Mouse (Mus musculus) kidney, postnatal 36 days (tissue): ENCODE results near the gene Jagn1.

Experiments
- DNase-seq, 2 experiments: peaks; one replicate each; pipeline ENCODE4 v3.0.0; 2021 to 2022; ENCODE audit warnings: mixed read lengths in 2 of 2

Jagn1 gene

DNA sequence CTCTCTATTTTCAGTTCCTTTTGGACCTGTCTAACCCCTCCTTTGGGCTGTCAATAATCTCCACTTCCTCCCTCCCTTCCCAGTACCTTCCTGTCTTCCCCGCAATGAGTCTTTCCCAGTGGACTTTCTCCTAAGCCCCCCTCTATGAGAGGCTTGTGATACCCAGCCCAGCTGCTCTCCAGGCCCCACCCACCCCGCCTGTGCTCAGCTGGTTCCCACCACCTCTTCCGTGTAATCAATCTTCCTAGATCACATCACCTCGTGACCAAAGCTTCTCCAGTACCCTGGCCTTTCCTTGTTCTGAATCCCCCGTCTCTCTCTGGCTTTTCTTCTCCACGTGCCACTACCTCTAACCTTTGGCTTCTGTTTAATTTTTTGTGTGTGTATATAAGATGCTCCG, 35.0 kb downstream of the Jagn1 start:
- no peak for DNase-seq

DNA sequence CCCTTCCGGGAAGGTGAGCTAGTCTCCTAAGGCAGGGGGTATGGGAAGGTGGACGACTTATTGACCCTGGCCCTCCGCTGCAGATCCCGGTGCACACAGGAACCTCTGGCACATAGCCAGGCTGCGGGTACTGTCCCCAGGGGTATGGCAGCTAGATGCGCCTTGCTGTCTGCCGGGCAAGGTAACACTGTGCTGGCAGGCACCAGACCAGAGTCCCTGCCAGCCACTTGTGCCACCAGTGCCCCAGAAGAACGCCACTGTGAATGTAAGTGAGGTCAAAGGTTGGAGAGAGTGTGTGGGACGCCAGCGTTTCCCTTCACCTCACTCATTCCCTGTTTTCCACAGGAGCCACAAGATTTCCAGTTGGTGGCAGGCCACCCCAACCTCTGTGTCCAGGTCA, 36.5 kb downstream of the Jagn1 start:
- DNase-seq = peak in 1 of 2 experiments; percentile 38

- peak; percentile 62 to 67 for DNase-seq
These were observed 38.4 kb downstream of the Jagn1 start for GRCm38 (mm10) chr6:113480555-113481373.

DNA sequence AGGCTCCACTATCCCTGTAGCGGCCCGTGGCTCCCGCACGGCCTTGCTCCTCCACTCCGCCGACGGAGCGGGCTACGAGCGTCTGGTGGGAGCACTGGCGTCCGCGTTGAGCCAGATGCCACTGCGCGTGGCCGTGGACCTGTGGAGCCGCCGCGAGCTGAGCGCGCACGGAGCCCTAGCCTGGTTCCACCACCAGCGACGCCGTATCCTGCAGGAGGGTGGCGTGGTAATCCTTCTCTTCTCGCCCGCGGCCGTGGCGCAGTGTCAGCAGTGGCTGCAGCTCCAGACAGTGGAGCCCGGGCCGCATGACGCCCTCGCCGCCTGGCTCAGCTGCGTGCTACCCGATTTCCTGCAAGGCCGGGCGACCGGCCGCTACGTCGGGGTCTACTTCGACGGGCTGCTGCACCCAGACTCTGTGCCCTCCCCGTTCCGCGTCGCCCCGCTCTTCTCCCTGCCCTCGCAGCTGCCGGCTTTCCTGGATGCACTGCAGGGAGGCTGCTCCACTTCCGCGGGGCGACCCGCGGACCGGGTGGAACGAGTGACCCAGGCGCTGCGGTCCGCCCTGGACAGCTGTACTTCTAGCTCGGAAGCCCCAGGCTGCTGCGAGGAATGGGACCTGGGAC, 40.2 kb downstream of the Jagn1 start:
- peak in 1 of 2 experiments; percentile 63 for DNase-seq

DNA sequence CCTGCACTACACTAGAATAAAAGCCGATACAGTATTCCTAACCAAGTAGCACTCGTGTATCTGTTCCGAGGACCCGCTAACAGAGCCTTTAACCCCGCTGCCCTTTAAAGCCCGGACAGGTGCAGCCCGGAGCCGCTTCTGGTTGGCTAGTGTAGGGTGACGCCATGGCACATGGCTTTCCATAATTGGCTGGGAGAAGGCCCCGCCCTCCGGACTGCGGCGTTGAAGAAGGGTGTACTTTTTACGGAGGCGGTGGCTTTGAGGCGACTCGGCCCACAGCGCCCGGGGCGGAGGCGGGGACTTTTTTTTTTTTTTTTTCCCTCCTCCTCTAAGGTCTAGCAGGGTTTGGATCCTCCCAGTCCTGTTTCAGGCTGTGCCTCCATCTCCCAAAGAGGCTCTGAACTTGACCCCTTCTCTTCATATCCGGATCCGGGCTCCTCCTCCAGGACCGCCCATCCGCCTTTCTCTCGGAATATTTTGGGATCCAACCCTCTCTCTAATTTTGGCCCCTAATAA, 40.8 kb downstream of the Jagn1 start, which contains the start of gene Creld1:
Gene Creld1 (plus strand): TSS at position 198 of the 516 bp plus-strand sequence.
- peak; percentile 98 for DNase-seq

GRCm38 (mm10) chr6:113483729-113484128, 41.4 kb downstream of the Jagn1 start:
- peak in 1 of 2 experiments; percentile 27 for DNase-seq

DNA sequence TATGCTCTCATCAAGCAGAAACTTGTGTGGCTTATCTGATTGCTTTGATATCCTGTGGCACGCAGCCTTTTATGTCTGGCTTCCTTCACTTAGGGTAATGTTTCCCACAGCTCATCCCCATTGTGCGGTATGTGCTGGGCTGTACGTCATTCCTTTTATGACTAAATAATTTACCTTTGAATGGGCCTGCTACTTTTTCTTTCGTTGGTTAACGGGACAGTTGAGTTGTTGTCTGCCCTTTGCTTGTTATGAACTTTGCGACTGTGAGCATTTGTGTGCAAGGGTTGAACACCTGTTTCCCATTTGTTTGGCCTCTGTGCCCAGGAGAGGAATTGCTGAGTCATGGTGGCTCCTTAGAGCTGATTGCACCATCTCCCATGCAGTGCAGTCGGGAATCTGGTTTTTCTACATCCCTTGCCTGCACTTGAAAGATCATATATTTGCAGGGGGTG, 44.8 kb downstream of the Jagn1 start:
- DNase-seq = peak; percentile 58 to 79

DNA sequence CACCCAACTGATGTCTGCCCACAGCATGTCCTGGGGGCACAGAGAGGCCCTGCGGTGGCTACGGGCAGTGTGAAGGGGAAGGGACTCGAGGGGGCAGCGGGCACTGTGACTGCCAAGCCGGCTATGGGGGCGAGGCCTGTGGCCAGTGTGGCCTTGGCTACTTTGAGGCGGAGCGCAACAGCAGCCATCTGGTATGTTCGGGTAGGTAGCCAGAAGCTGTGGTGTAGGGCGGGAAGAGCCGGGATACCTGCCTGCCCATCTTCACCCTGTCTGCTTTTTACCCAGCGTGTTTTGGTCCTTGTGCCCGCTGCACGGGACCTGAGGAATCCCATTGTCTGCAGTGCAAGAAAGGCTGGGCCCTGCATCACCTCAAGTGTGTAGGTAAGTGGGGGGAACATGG, 47.0 kb downstream of the Jagn1 start:
- no peak for DNase-seq

DNA sequence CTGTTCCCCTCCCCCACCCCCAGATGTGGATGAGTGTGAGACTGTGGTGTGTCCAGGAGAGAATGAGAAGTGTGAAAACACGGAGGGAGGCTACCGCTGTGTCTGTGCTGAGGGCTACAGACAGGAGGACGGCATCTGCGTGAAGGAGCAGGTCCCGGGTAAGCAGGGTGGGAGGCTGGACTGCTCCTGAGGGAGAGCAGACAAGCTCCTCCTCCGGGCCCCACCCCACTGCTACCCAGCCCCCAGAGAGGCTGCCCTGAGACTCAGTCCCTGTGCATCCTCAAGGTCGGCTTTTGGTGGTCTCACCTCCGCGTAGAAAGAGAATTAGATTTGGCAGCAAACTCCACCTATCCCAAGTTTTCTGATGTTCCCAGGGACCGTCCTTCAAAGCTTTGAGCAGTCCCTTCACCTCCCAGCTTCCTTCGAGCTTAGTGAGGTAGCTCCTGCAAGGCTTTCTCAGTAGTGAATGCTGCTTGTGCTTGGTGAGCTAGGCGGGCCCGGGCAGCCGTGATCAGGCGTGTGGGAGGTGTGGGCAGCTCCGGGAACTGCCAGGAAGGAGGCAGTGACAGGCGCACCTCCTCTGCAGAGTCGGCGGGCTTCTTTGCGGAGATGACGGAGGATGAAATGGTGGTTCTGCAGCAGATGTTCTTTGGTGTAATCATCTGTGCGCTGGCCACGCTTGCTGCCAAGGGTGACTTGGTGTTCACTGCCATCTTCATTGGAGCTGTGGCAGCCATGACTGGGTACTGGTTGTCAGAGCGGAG, 49.9 kb downstream of the Jagn1 start:
- DNase-seq = no peak

DNA sequence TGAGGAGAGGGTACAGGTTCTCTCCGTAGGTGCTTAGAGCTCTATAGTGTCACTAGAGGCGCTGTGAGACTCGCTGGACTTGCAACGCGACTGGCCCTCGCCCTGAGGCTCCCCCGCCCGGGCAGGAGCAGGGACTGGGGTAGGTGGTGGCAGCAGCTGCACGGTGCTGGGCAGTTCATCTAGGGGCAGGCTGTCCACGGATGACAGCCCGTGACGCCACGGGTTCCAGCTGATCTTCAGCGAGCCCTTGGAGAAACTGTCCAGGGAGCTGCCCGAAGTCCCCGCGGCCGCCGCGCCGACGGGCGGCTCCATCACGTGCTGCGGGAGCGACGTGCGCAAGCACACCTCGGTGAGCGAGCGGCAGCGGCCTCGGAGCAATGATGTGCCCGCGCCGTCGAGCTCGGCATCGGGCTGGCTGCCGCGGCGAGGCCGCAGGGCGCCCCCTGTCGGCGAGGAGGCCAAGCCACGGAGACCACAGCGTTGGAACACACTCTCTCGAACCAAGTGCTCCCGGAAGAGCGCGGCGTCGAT, 52.0 kb downstream of the Jagn1 start:
- peak; percentile 77 to 92 for DNase-seq

- DNase-seq = no peak
These were observed 52.8 kb downstream of the Jagn1 start for GRCm38 (mm10) chr6:113495071-113495675.
